Mouse (Mus musculus): ENCODE data around the gene Gfm1. TPM values are rescaled to one million over a fixed set of nuclear protein-coding genes. Genes with fewer than 3 reads are reported as not detected.

Gfm1 gene
- polyA plus RNA-seq, 1 experiment = 13.6 TPM

- TF ChIP-seq CTCF (IDR thresholded peaks at IDR 0.05; ENCODE audit: insufficient read depth, low read length) (no peak), POLR2A (IDR thresholded peaks at IDR 0.05; ENCODE audit: borderline replicate concordance, extremely low read depth, low read depth, low read length) (no peak)
- Histone ChIP-seq H3K4me1 (ENCODE audit: control insufficient read depth, insufficient read depth, low read length) (no peaks in the 10 kb centered on the region), H3K4me3 (replicated peaks; ENCODE audit: extremely low read depth, low read depth, low read length) (no peak overlapping the region)
- DNase-seq = no peak
- WGBS = 31% methylated on average over 4 of the region's 4 CpGs
Observed at GRCm38 (mm10) chr3:67490156-67490555, 60.3 kb downstream of the Gfm1 start.

- WGBS = 81% methylated on average over 8 of the region's 8 CpGs
- no peak for TF ChIP-seq CTCF (IDR thresholded peaks at IDR 0.05; ENCODE audit: insufficient read depth, low read length)
- TF ChIP-seq POLR2A (IDR thresholded peaks at IDR 0.05; ENCODE audit: borderline replicate concordance, extremely low read depth, low read depth, low read length) = no peak
- no peak for DNase-seq
Observed at GRCm38 (mm10) chr3:67492086-67492869, 62.4 kb downstream of the Gfm1 start.

GRCm38 (mm10) chr3:67493132-67493531, 63.2 kb downstream of the Gfm1 start:
- no peak overlapping the region for H3K4me3 ChIP-seq (replicated peaks; ENCODE audit: extremely low read depth, low read depth, low read length)
- 85% methylated on average over 8 of the region's 8 CpGs for WGBS
- no peak for DNase-seq
- H3K4me1 ChIP-seq (ENCODE audit: control insufficient read depth, insufficient read depth, low read length) = no peaks in the 10 kb centered on the region
- TF ChIP-seq POLR2A (IDR thresholded peaks at IDR 0.05; ENCODE audit: borderline replicate concordance, extremely low read depth, low read depth, low read length) = no peak
- TF ChIP-seq CTCF (IDR thresholded peaks at IDR 0.05; ENCODE audit: insufficient read depth, low read length) = no peak

More at GRCm38 (mm10) chr3:67492086-67492869, 62.4 kb downstream of the Gfm1 start:
- Histone ChIP-seq H3K4me1 (ENCODE audit: control insufficient read depth, insufficient read depth, low read length) (no peaks in the 10 kb centered on the region), H3K4me3 (replicated peaks; ENCODE audit: extremely low read depth, low read depth, low read length) (no peak overlapping the region)

GRCm38 (mm10) chr3:67496310-67496709, 66.4 kb downstream of the Gfm1 start:
- H3K4me1 ChIP-seq (ENCODE audit: control insufficient read depth, insufficient read depth, low read length) = no peaks in the 10 kb centered on the region
- DNase-seq = no peak
- H3K4me3 ChIP-seq (replicated peaks; ENCODE audit: extremely low read depth, low read depth, low read length) = no peak overlapping the region
- TF ChIP-seq CTCF (IDR thresholded peaks at IDR 0.05; ENCODE audit: insufficient read depth, low read length) (no peak), POLR2A (IDR thresholded peaks at IDR 0.05; ENCODE audit: borderline replicate concordance, extremely low read depth, low read depth, low read length) (no peak)
- WGBS = 79% methylated on average over 10 of the region's 10 CpGs

GRCm38 (mm10) chr3:67497998-67498397, 68.1 kb downstream of the Gfm1 start:
- H3K4me1 ChIP-seq (ENCODE audit: control insufficient read depth, insufficient read depth, low read length) = no peaks in the 10 kb centered on the region
- H3K4me3 ChIP-seq (replicated peaks; ENCODE audit: extremely low read depth, low read depth, low read length) = no peak overlapping the region
- TF ChIP-seq CTCF (IDR thresholded peaks at IDR 0.05; ENCODE audit: insufficient read depth, low read length) = no peak
- TF ChIP-seq POLR2A (IDR thresholded peaks at IDR 0.05; ENCODE audit: borderline replicate concordance, extremely low read depth, low read depth, low read length) = no peak
- WGBS = 47% methylated on average over 2 of the region's 2 CpGs
- no peak for DNase-seq

- WGBS = 86% methylated on average over 8 of the region's 8 CpGs
- TF ChIP-seq CTCF (IDR thresholded peaks at IDR 0.05; ENCODE audit: insufficient read depth, low read length) = no peak
- TF ChIP-seq POLR2A (IDR thresholded peaks at IDR 0.05; ENCODE audit: borderline replicate concordance, extremely low read depth, low read depth, low read length) = no peak
- H3K4me3 ChIP-seq (replicated peaks; ENCODE audit: extremely low read depth, low read depth, low read length) = no peak overlapping the region
- no peaks in the 10 kb centered on the region for H3K4me1 ChIP-seq (ENCODE audit: control insufficient read depth, insufficient read depth, low read length)
- DNase-seq = no peak
Observed at GRCm38 (mm10) chr3:67498773-67499405, 69.0 kb downstream of the Gfm1 start.

- TF ChIP-seq CTCF (IDR thresholded peaks at IDR 0.05; ENCODE audit: insufficient read depth, low read length) (no peak), POLR2A (IDR thresholded peaks at IDR 0.05; ENCODE audit: borderline replicate concordance, extremely low read depth, low read depth, low read length) (no peak)
- no peak overlapping the region for H3K4me3 ChIP-seq (replicated peaks; ENCODE audit: extremely low read depth, low read depth, low read length)
- WGBS = 87% methylated on average over 4 of the region's 4 CpGs
- DNase-seq = no peak
- no peaks in the 10 kb centered on the region for H3K4me1 ChIP-seq (ENCODE audit: control insufficient read depth, insufficient read depth, low read length)
Observed at GRCm38 (mm10) chr3:67499406-67499791, 69.5 kb downstream of the Gfm1 start.

GRCm38 (mm10) chr3:67503878-67504277, 74.0 kb downstream of the Gfm1 start:
- TF ChIP-seq POLR2A (IDR thresholded peaks at IDR 0.05; ENCODE audit: borderline replicate concordance, extremely low read depth, low read depth, low read length) = no peak
- TF ChIP-seq CTCF (IDR thresholded peaks at IDR 0.05; ENCODE audit: insufficient read depth, low read length) = no peak
- Histone ChIP-seq H3K4me1 (ENCODE audit: control insufficient read depth, insufficient read depth, low read length) (no peaks in the 10 kb centered on the region), H3K4me3 (replicated peaks; ENCODE audit: extremely low read depth, low read depth, low read length) (no peak overlapping the region)
- WGBS = 19% methylated on average over 3 of the region's 3 CpGs
- no peak for DNase-seq

- H3K4me1 ChIP-seq (ENCODE audit: control insufficient read depth, insufficient read depth, low read length) = no peaks in the 10 kb centered on the region
- H3K4me3 ChIP-seq (replicated peaks; ENCODE audit: extremely low read depth, low read depth, low read length) = no peak overlapping the region
- TF ChIP-seq CTCF (IDR thresholded peaks at IDR 0.05; ENCODE audit: insufficient read depth, low read length) (no peak), POLR2A (IDR thresholded peaks at IDR 0.05; ENCODE audit: borderline replicate concordance, extremely low read depth, low read depth, low read length) (no peak)
- no peak for DNase-seq
- 79% methylated on average over 2 of the region's 2 CpGs for WGBS
Observed at GRCm38 (mm10) chr3:67505286-67505685, 75.4 kb downstream of the Gfm1 start.
